Mouse (Mus musculus) MEL (cell line): ENCODE measurements around the gene Erich6.

Source experiments
- CTCF ChIP-seq, 3 experiments: IDR thresholded peaks in 2 of 3; conservative IDR thresholded peaks in 1 of 3; 2 replicates each; pipeline ENCODE4 v1.5.1; 2011 to 2012; ENCODE audit warnings: low read length in 3 of 3, low read depth in 2 of 3, mild to moderate bottlenecking in 2 of 3, improper control_type of control experiment in 1 of 3, inconsistent platforms in 1 of 3, mixed read lengths in 1 of 3, moderate library complexity in 1 of 3; ENCODE audit not compliant: control insufficient read depth in 1 of 3, insufficient read depth in 1 of 3, poor library complexity in 1 of 3, severe bottlenecking in 1 of 3
- E2F4 ChIP-seq: IDR thresholded peaks from 2 replicates; pipeline ENCODE4 v1.6.1; 2011; ENCODE audit warnings: low read depth, low read length, improper control_type of control experiment, borderline replicate concordance
- ELF1 ChIP-seq: IDR thresholded peaks from 2 replicates; pipeline ENCODE4 v1.6.1; 2014; ENCODE audit warnings: low read depth, mild to moderate bottlenecking, inconsistent platforms, low read length, improper control_type of control experiment, moderate library complexity
- EP300 ChIP-seq, 2 experiments: IDR thresholded peaks; 2 replicates each; pipeline ENCODE4 v1.6.1; 2011; ENCODE audit warnings: improper control_type of control experiment in 2 of 2, low read length in 2 of 2, low read depth in 1 of 2, mild to moderate bottlenecking in 1 of 2
- GATA1 ChIP-seq: IDR thresholded peaks from 2 replicates; pipeline ENCODE4 v1.6.1; 2011; ENCODE audit warnings: low read depth, low read length, improper control_type of control experiment
- HCFC1 ChIP-seq: IDR thresholded peaks from 2 replicates; pipeline ENCODE4 v1.6.1; 2012; ENCODE audit warnings: low read depth, mild to moderate bottlenecking, inconsistent platforms, low read length, improper control_type of control experiment, moderate library complexity
- USF1 ChIP-seq: IDR thresholded peaks from 2 replicates; pipeline ENCODE4 v1.6.1; 2014; ENCODE audit warnings: low read depth, mild to moderate bottlenecking, inconsistent platforms, low read length, improper control_type of control experiment, moderate library complexity
- USF2 ChIP-seq, 2 experiments: IDR thresholded peaks; 2 replicates each; pipeline ENCODE4 v1.6.1; 2011 to 2012; ENCODE audit warnings: improper control_type of control experiment in 2 of 2, low read length in 2 of 2, borderline replicate concordance in 1 of 2, inconsistent platforms in 1 of 2, low read depth in 1 of 2, mild to moderate bottlenecking in 1 of 2; ENCODE audit not compliant: insufficient read depth in 1 of 2
- ZKSCAN1 ChIP-seq: IDR thresholded peaks from 2 replicates; pipeline ENCODE4 v1.6.1; 2012; ENCODE audit warnings: low read depth, mild to moderate bottlenecking, inconsistent platforms, low read length, improper control_type of control experiment, moderate library complexity

- TF ChIP-seq EP300 (IDR thresholded peaks at IDR 0.05; ENCODE audit: low read depth in 1 of 2, low read length in 2 of 2) = no peak
- no peak for TF ChIP-seq USF2 (IDR thresholded peaks at IDR 0.05; ENCODE audit: borderline replicate concordance in 1 of 2, insufficient read depth in 1 of 2, low read depth in 1 of 2, low read length in 2 of 2)
- TF ChIP-seq CTCF (IDR thresholded peaks at IDR 0.05 in 2 of 3, conservative IDR thresholded peaks at IDR 0.05 in 1 of 3; ENCODE audit: control insufficient read depth in 1 of 3, insufficient read depth in 1 of 3, low read depth in 2 of 3, low read length in 3 of 3, poor library complexity in 1 of 3, severe bottlenecking in 1 of 3) = no peak
- TF ChIP-seq ELF1 = no peak
- TF ChIP-seq ZKSCAN1 = no peak
- TF ChIP-seq HCFC1 = no peak
- no peak for TF ChIP-seq USF1
- no peak for TF ChIP-seq E2F4
- no peak for TF ChIP-seq GATA1
These were observed 45.3 kb upstream of the Erich6 start for GRCm38 (mm10) chr3:58682336-58682735.
